Mouse (Mus musculus): ENCODE results near the gene Lyar. TPM values are rescaled to one million over a fixed set of nuclear protein-coding genes. Genes with fewer than 3 reads are reported as not detected.

Gene Lyar
- polyA plus RNA-seq, 1 experiment from 2014 or later, result 116 TPM

GRCm38 (mm10) chr5:38208985-38209384 is 11.3 kb upstream of the Lyar start:
- WGBS, result 74% methylated on average over 8 of the region's 8 CpGs
- H3K4me1 ChIP-seq (replicated peaks), result no peaks in the 10 kb centered on the region
- no peak overlapping the region for H3K9ac ChIP-seq
- peaks cover 5% of the 10 kb centered on the region for H3K36me3 ChIP-seq
- H3K27ac ChIP-seq, result no peak overlapping the region
- no peak overlapping the region for H3K4me2 ChIP-seq (replicated peaks)
- no peak overlapping the region for H3K4me3 ChIP-seq (replicated peaks)
- H3K27me3 ChIP-seq (replicated peaks), result no peaks in the 10 kb centered on the region
- ATAC-seq, result no peak
- no peaks in the 10 kb centered on the region for H3K9me3 ChIP-seq

DNA sequence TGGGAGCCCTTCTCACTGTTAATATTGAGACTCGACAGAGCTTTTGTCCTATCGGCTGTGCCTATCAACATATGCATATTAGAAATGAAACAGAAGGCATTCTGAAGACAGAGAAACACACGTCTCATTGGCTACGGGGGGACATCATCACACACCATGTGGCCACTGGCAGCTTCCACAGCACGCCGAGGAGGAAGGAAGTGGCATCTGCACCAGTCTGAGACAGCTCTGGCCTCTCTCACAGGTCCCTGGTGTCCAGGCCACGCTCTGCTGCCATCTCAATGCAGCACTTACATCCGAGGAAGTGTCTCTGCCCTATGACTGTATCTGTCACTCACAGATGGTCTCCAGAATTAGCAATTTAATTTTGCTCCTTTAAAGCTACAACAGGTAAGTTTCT is 8.6 kb upstream of the Lyar start:
- no peaks in the 10 kb centered on the region for H3K27me3 ChIP-seq (replicated peaks)
- H3K36me3 ChIP-seq, result peaks cover 7% of the 10 kb centered on the region
- no peaks in the 10 kb centered on the region for H3K4me1 ChIP-seq (replicated peaks)
- H3K4me2 ChIP-seq (replicated peaks), result no peak overlapping the region
- H3K9me3 ChIP-seq, result no peaks in the 10 kb centered on the region
- no peak for ATAC-seq
- H3K27ac ChIP-seq, result no peak overlapping the region
- H3K9ac ChIP-seq, result no peak overlapping the region
- 91% methylated on average over 8 of the region's 8 CpGs for WGBS
- H3K4me3 ChIP-seq (replicated peaks), result no peak overlapping the region

DNA sequence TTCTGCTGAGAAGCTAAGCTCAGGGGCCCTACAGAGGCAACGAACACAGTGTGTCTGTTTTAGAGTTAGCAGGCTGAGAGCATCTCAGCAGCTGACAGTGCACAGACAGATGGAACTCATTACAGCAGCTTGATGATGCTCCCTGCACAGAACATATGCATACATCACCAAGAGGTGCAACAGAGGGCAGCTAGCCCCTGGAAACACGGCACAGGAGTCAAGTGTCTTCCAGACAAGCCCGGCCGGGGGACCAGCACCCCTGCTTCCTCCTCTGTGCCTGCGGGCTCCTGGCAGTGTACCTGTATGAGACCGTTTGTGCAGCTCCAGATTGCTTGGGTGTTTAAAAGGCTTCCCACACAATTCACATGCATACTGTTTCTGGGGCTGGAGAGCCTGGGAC is 7.3 kb upstream of the Lyar start:
- Histone ChIP-seq H3K4me2 (replicated peaks) (no peak overlapping the region), H3K4me3 (replicated peaks) (no peak overlapping the region), H3K9me3 (no peaks in the 10 kb centered on the region), H3K27ac (no peak overlapping the region), H3K4me1 (replicated peaks) (no peaks in the 10 kb centered on the region), H3K9ac (no peak overlapping the region), H3K27me3 (replicated peaks) (no peaks in the 10 kb centered on the region), H3K36me3 (peaks cover 7% of the 10 kb centered on the region)
- WGBS, result 85% methylated on average over 6 of the region's 6 CpGs
- no peak for ATAC-seq

- peak; percentile 88 for ATAC-seq
- no peak overlapping the region; the same call in 1 of the 2 replicates for H3K27ac ChIP-seq
- WGBS, result under 1% methylated on average over 35 of the region's 35 CpGs
- H3K4me3 ChIP-seq (replicated peaks), result peak overlapping the region; percentile 93
- peaks cover 7% of the 10 kb centered on the region; the same call in 1 of the 2 replicates for H3K36me3 ChIP-seq
- H3K4me1 ChIP-seq (replicated peaks), result peaks cover 14% of the 10 kb centered on the region
- peak overlapping the region; percentile 84 for H3K4me2 ChIP-seq (replicated peaks)
- no peaks in the 10 kb centered on the region for H3K27me3 ChIP-seq (replicated peaks)
- peak overlapping the region; percentile 87 for H3K9ac ChIP-seq
- H3K9me3 ChIP-seq, result no peaks in the 10 kb centered on the region
Observed at GRCm38 (mm10) chr5:38219771-38220307, 431 bp upstream of the Lyar start.

DNA sequence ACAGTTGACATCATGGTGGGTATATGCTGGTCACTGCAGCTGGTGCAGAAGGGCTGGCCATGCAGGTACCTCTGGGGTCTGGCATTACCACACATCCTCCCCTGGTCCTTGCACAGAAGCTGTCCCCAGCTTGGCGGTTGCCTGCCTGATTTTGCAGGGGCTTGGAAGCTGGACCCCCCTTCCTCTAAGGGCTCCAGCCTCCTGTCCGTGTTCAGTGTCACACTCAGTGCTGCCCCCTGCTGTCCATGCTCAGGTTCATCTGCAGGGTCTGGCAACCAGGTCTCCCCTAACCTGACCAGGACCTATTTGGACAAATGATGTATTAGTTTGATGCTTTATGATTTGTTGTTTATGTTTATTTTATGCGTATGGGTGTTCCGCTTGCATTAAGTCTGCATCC is 15.2 kb downstream of the Lyar start:
- WGBS, result 71% methylated on average over 4 of the region's 4 CpGs
- no peaks in the 10 kb centered on the region for H3K4me1 ChIP-seq (replicated peaks)
- no peak overlapping the region for H3K27ac ChIP-seq
- no peaks in the 10 kb centered on the region for H3K9me3 ChIP-seq
- no peak overlapping the region for H3K4me2 ChIP-seq (replicated peaks)
- no peak overlapping the region for H3K9ac ChIP-seq
- no peak for ATAC-seq
- no peaks in the 10 kb centered on the region for H3K27me3 ChIP-seq (replicated peaks)
- no peak overlapping the region for H3K4me3 ChIP-seq (replicated peaks)
- H3K36me3 ChIP-seq, result peaks cover 15% of the 10 kb centered on the region; the same call in 1 of the 2 replicates

DNA sequence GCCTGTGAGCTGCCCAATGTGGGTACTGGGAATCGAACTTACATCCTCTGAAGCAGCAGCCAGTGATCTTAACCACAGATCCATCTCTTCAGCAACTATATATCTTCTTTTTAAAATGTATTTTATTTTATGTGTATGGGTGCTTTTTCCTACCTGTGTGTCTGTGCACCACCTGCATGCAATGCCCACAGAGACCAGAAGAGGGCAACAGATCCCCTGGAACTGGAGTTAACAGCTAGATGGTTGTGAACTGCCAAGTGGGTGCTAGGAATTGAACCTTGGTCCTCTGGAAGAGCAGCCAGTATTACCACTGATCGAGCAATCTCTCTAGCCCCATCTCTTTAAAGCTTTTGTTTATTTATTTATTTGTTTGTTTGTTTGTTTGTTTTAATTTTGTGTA is 16.4 kb downstream of the Lyar start:
- WGBS, result 93% methylated on average over 2 of the region's 2 CpGs
- H3K27me3 ChIP-seq (replicated peaks), result no peaks in the 10 kb centered on the region
- H3K4me2 ChIP-seq (replicated peaks), result no peak overlapping the region
- no peak overlapping the region for H3K27ac ChIP-seq
- no peak overlapping the region for H3K9ac ChIP-seq
- no peaks in the 10 kb centered on the region for H3K9me3 ChIP-seq
- H3K4me1 ChIP-seq (replicated peaks), result no peaks in the 10 kb centered on the region
- no peak overlapping the region for H3K4me3 ChIP-seq (replicated peaks)
- peaks cover 14% of the 10 kb centered on the region; the same call in 1 of the 2 replicates for H3K36me3 ChIP-seq
- no peak for ATAC-seq

GRCm38 (mm10) chr5:38240727-38241472 is 20.6 kb downstream of the Lyar start:
- Histone ChIP-seq H3K27ac (0 out of 2 replicates have a peak overlapping the region, but pooled peaks have one; percentile 11), H3K4me2 (replicated peaks) (no peak overlapping the region), H3K27me3 (replicated peaks) (no peaks in the 10 kb centered on the region), H3K4me3 (replicated peaks) (no peak overlapping the region), H3K9ac (no peak overlapping the region), H3K9me3 (no peaks in the 10 kb centered on the region), H3K4me1 (replicated peaks) (no peaks in the 10 kb centered on the region), H3K36me3 (0 out of 2 replicates have a peak, but pooled peaks cover 4% of the 10 kb centered on the region)
- ATAC-seq, result peak; percentile 82
- 39% methylated on average over 5 of the region's 5 CpGs for WGBS

DNA sequence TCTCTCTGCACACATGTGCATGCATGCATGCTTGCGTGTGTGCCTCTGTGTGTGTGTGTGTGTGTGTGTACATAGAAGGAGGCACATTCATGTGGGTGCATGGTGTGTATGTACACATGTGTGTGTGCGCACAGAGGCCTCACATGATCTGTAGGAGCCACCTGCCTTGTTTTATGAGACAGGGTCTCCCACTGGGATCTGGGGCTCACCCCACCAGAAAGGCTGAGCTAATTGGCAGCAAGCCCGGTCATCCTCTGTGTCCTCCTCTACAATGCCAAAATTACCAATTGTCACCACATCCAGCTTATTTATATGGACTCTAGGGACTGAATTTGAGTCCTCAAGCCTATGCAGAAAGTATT is 21.2 kb downstream of the Lyar start:
- Histone ChIP-seq H3K4me1 (replicated peaks) (no peaks in the 10 kb centered on the region), H3K9ac (no peak overlapping the region), H3K9me3 (no peaks in the 10 kb centered on the region), H3K36me3 (no peaks in the 10 kb centered on the region), H3K27ac (no peak overlapping the region), H3K27me3 (replicated peaks) (no peaks in the 10 kb centered on the region), H3K4me2 (replicated peaks) (no peak overlapping the region), H3K4me3 (replicated peaks) (no peak overlapping the region)
- 83% methylated on average over 3 of the region's 3 CpGs for WGBS
- 0 out of 2 replicates have a peak, but pooled peaks have one; percentile 31 for ATAC-seq

DNA sequence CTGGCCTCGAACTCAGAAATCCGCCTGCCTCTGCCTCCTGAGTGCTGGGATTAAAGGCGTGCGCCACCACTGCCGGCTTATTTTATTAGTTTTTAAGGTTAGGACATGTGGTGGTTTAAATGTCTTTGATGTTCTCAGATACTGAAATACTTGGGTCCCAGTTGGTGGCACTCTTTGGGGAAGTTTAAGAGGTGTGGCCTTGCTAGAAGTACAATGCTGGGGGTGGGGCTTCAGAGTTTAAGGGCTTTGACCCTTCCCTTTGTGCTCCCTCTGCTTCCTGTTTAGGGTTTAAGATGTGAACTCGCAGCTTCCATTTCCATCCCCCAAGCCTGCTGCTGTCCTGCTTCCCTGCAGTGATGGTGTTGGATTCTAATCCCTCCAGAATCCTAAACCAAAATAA is 21.7 kb downstream of the Lyar start:
- no peaks in the 10 kb centered on the region for H3K27me3 ChIP-seq (replicated peaks)
- no peak overlapping the region for H3K4me2 ChIP-seq (replicated peaks)
- whole genome bisulfite sequencing, result 85% methylated on average over 6 of the region's 6 CpGs
- H3K36me3 ChIP-seq, result no peaks in the 10 kb centered on the region
- H3K27ac ChIP-seq, result no peak overlapping the region
- ATAC-seq, result no peak
- H3K9me3 ChIP-seq, result no peaks in the 10 kb centered on the region
- no peaks in the 10 kb centered on the region for H3K4me1 ChIP-seq (replicated peaks)
- H3K9ac ChIP-seq, result no peak overlapping the region
- H3K4me3 ChIP-seq (replicated peaks), result no peak overlapping the region

GRCm38 (mm10) chr5:38255195-38255594 is 34.9 kb downstream of the Lyar start:
- no peak for ATAC-seq
- H3K27ac ChIP-seq, result no peak overlapping the region
- H3K36me3 ChIP-seq, result no peaks in the 10 kb centered on the region
- no peaks in the 10 kb centered on the region for H3K9me3 ChIP-seq
- H3K27me3 ChIP-seq (replicated peaks), result no peaks in the 10 kb centered on the region
- 41% methylated on average over 4 of the region's 4 CpGs for WGBS
- no peaks in the 10 kb centered on the region for H3K4me1 ChIP-seq (replicated peaks)
- no peak overlapping the region for H3K4me3 ChIP-seq (replicated peaks)
- no peak overlapping the region for H3K4me2 ChIP-seq (replicated peaks)
- H3K9ac ChIP-seq, result no peak overlapping the region

DNA sequence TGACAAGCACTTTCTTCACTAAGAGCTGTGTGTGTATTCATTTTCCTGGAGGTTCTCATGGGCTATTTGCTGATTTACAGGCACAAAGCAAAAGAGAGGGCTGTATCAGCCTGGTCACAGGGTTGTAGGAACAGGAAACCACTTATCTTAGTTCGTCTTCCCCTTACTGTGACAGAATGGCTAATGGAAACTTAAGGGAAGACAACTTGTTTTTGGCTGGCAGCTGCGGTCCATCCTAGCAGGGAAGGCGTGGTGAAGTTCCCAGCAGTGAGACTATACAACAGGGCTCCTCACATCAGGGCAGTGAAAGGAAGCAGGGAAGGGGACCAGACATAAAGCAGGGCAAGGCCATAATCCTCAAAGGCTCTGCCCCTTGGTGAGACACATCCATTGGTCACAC is 35.4 kb downstream of the Lyar start:
- 69% methylated on average over 3 of the region's 3 CpGs for WGBS
- H3K4me3 ChIP-seq (replicated peaks), result no peak overlapping the region

DNA sequence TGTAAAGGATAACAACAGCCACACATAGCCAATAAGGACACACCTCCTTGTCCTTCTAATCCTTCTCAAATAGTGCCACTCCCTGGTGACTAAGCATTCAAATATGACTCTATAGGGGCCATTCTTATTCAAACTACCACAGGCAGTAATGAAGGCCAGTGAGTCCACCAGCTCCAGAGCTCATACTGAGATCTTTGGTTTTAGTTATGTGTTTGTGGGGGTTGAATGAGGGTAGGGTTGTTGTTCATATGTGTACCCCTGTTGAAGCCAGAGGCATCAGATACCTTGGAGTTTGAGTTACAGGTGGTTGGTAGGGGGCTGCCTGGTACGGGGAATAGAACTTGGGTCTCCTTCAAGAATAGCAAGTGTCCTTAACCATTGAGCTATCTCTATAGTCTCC is 36.3 kb downstream of the Lyar start:
- Histone ChIP-seq H3K9ac (no peak overlapping the region), H3K4me3 (replicated peaks) (no peak overlapping the region), H3K27me3 (replicated peaks) (no peaks in the 10 kb centered on the region), H3K4me1 (replicated peaks) (no peaks in the 10 kb centered on the region; the same call in 1 of the 2 replicates), H3K4me2 (replicated peaks) (no peak overlapping the region), H3K36me3 (no peaks in the 10 kb centered on the region), H3K9me3 (no peaks in the 10 kb centered on the region), H3K27ac (no peak overlapping the region)
- no peak for ATAC-seq
- 96% methylated on average over 1 of the region's 1 CpGs for WGBS

More for the DNA sequence above, 35.4 kb downstream of the Lyar start:
- Histone ChIP-seq H3K4me1 (replicated peaks) (no peaks in the 10 kb centered on the region), H3K27me3 (replicated peaks) (no peaks in the 10 kb centered on the region), H3K27ac (no peak overlapping the region), H3K36me3 (no peaks in the 10 kb centered on the region), H3K9ac (no peak overlapping the region), H3K4me2 (replicated peaks) (no peak overlapping the region), H3K9me3 (no peaks in the 10 kb centered on the region)
- ATAC-seq, result no peak
